Mouse (Mus musculus) lung, embryonic 16.5 days (tissue): ENCODE measurements at regions not wholly inside any gene's neighbourhood (a gene's known extent, or its start where the extent isn't known, plus 50 kb on each side); places are given as distances from the start of the nearest gene placed in this dataset.
A peak's percentile ranks its signal among the peaks of the same experiment; 100 is the strongest.

Source experiments
- ATAC-seq: fragments of 200-750 bp; cut with Nextera tagmentation; 2 replicates; pipeline ENCODE4 v1.8.0; 2017; ENCODE audit warnings: low read depth, mild to moderate bottlenecking, moderate library complexity
- H3K27ac ChIP-seq: fragments of 300-500 bp; sonication (generic); 2 replicates; pipeline ENCODE4 v1.5.1; 2014; ENCODE audit warnings: mild to moderate bottlenecking, control low read depth, low read length
- H3K27me3 ChIP-seq: fragments of 300-500 bp; sonication (generic); 2 replicates; pipeline ENCODE4 v1.6.1; 2014; ENCODE audit warnings: low read depth, low read length, mixed read lengths; ENCODE audit not compliant: control insufficient read depth, insufficient read depth
- H3K36me3 ChIP-seq: fragments of 300-500 bp; sonication (generic); 2 replicates; pipeline ENCODE4 v1.6.1; 2014; ENCODE audit warnings: low read length; ENCODE audit not compliant: control insufficient read depth, insufficient read depth
- H3K4me1 ChIP-seq: fragments of 300-500 bp; sonication (generic); replicated peaks from 2 replicates; pipeline ENCODE4 v1.6.1; 2014; ENCODE audit warnings: low read length, mixed read lengths; ENCODE audit not compliant: control insufficient read depth, insufficient read depth
- H3K4me2 ChIP-seq: fragments of 300-500 bp; sonication (generic); 2 replicates; pipeline ENCODE4 v1.6.1; 2014; ENCODE audit warnings: low read depth, low read length, control low read depth
- H3K4me3 ChIP-seq: fragments of 300-500 bp; sonication (generic); 2 replicates; pipeline ENCODE4 v1.5.1; 2014; ENCODE audit warnings: mild to moderate bottlenecking, low read length, control low read depth
- H3K9ac ChIP-seq: fragments of 300-500 bp; sonication (generic); 2 replicates; pipeline ENCODE4 v1.6.1; 2014; ENCODE audit warnings: low read length, control low read depth
- H3K9me3 ChIP-seq: fragments of 300-500 bp; sonication (generic); 2 replicates; pipeline ENCODE4 v1.6.1; 2016; ENCODE audit warnings: low read length; ENCODE audit not compliant: control insufficient read depth
- WGBS: fragments of 180-500 bp; shearing (Covaris S2); extraction: QIAGEN DNeasy Blood & Tissue Kit; methylation state at CpG from one replicate; pipeline ENCODE4 v1.1.7; 2014; 5-methylcytosine and 5-hydroxymethylcytosine counted together

- no peaks in the 10 kb centered on the region for H3K9me3 ChIP-seq
- WGBS = 55% methylated on average over 2 of the region's 2 CpGs
- H3K9ac ChIP-seq = no peak overlapping the region
- H3K4me2 ChIP-seq = no peak overlapping the region
- H3K4me3 ChIP-seq = no peak overlapping the region
- no peaks in the 10 kb centered on the region for H3K36me3 ChIP-seq
- no peaks in the 10 kb centered on the region for H3K27me3 ChIP-seq
- H3K4me1 ChIP-seq = no peaks in the 10 kb centered on the region; the same call in 1 of the 2 replicates
- no peak overlapping the region for H3K27ac ChIP-seq
- peak; percentile 78 for ATAC-seq
Measured at GRCm38 (mm10) chr12:25609045-25609444, 512.1 kb upstream of the Id2 start.

GRCm38 (mm10) chr12:25605396-25605795, 508.5 kb upstream of the Id2 start:
- no peak overlapping the region for H3K4me2 ChIP-seq
- no peak overlapping the region for H3K9ac ChIP-seq
- no peak overlapping the region for H3K4me3 ChIP-seq
- ATAC-seq = no peak
- 67% methylated on average over 3 of the region's 3 CpGs for WGBS
- H3K27ac ChIP-seq = no peak overlapping the region
- H3K27me3 ChIP-seq = no peaks in the 10 kb centered on the region
- no peaks in the 10 kb centered on the region for H3K36me3 ChIP-seq
- no peaks in the 10 kb centered on the region for H3K9me3 ChIP-seq
- H3K4me1 ChIP-seq = no peaks in the 10 kb centered on the region; the same call in 1 of the 2 replicates

GRCm38 (mm10) chr12:25590262-25590661, 493.3 kb upstream of the Id2 start:
- no peak for ATAC-seq
- 83% methylated on average over 2 of the region's 2 CpGs for WGBS
- no peak overlapping the region for H3K4me3 ChIP-seq
- H3K9me3 ChIP-seq = no peaks in the 10 kb centered on the region
- no peaks in the 10 kb centered on the region for H3K4me1 ChIP-seq
- no peak overlapping the region for H3K4me2 ChIP-seq
- H3K36me3 ChIP-seq = no peaks in the 10 kb centered on the region
- no peak overlapping the region for H3K9ac ChIP-seq
- H3K27me3 ChIP-seq = no peaks in the 10 kb centered on the region
- H3K27ac ChIP-seq = no peak overlapping the region

GRCm38 (mm10) chr12:25585746-25586145, 488.8 kb upstream of the Id2 start:
- Histone ChIP-seq H3K27me3 (no peaks in the 10 kb centered on the region), H3K4me1 (no peaks in the 10 kb centered on the region), H3K9me3 (no peaks in the 10 kb centered on the region), H3K9ac (no peak overlapping the region), H3K4me2 (no peak overlapping the region), H3K36me3 (no peaks in the 10 kb centered on the region), H3K27ac (no peak overlapping the region), H3K4me3 (no peak overlapping the region)
- WGBS = 96% methylated on average over 3 of the region's 3 CpGs
- ATAC-seq = no peak

- Histone ChIP-seq H3K36me3 (no peaks in the 10 kb centered on the region), H3K27ac (no peak overlapping the region), H3K27me3 (no peaks in the 10 kb centered on the region), H3K4me1 (no peaks in the 10 kb centered on the region), H3K4me2 (no peak overlapping the region), H3K9ac (no peak overlapping the region), H3K9me3 (no peaks in the 10 kb centered on the region), H3K4me3 (no peak overlapping the region)
- WGBS = 74% methylated on average over 8 of the region's 8 CpGs
- no peak for ATAC-seq
Measured at GRCm38 (mm10) chr12:25579407-25579806, 482.5 kb upstream of the Id2 start.

- Histone ChIP-seq H3K27me3 (no peaks in the 10 kb centered on the region), H3K36me3 (no peaks in the 10 kb centered on the region), H3K4me3 (no peak overlapping the region), H3K4me1 (no peaks in the 10 kb centered on the region), H3K27ac (no peak overlapping the region), H3K9ac (no peak overlapping the region), H3K4me2 (no peak overlapping the region), H3K9me3 (no peaks in the 10 kb centered on the region)
- no peak for ATAC-seq
- 76% methylated on average over 2 of the region's 2 CpGs for WGBS
Measured at GRCm38 (mm10) chr12:25565131-25565530, 468.2 kb upstream of the Id2 start.

GRCm38 (mm10) chr12:25559601-25560000, 462.7 kb upstream of the Id2 start:
- H3K4me3 ChIP-seq = no peak overlapping the region
- no peak overlapping the region for H3K27ac ChIP-seq
- no peaks in the 10 kb centered on the region for H3K4me1 ChIP-seq
- H3K36me3 ChIP-seq = no peaks in the 10 kb centered on the region
- H3K4me2 ChIP-seq = no peak overlapping the region
- no peaks in the 10 kb centered on the region for H3K9me3 ChIP-seq
- H3K9ac ChIP-seq = no peak overlapping the region
- H3K27me3 ChIP-seq = no peaks in the 10 kb centered on the region
- no peak for ATAC-seq

GRCm38 (mm10) chr12:25553656-25554055, 456.7 kb upstream of the Id2 start:
- no peak for ATAC-seq
- WGBS = 80% methylated on average over 1 of the region's 1 CpGs
- Histone ChIP-seq H3K36me3 (no peaks in the 10 kb centered on the region), H3K4me2 (no peak overlapping the region), H3K9ac (no peak overlapping the region), H3K4me1 (no peaks in the 10 kb centered on the region), H3K27ac (no peak overlapping the region), H3K4me3 (no peak overlapping the region), H3K9me3 (no peaks in the 10 kb centered on the region), H3K27me3 (no peaks in the 10 kb centered on the region)

GRCm38 (mm10) chr12:25549735-25550134, 452.8 kb upstream of the Id2 start:
- no peak for ATAC-seq
- no peaks in the 10 kb centered on the region for H3K36me3 ChIP-seq
- 76% methylated on average over 3 of the region's 3 CpGs for WGBS
- no peak overlapping the region for H3K4me3 ChIP-seq
- H3K9me3 ChIP-seq = no peaks in the 10 kb centered on the region
- no peak overlapping the region for H3K27ac ChIP-seq
- H3K4me1 ChIP-seq = no peaks in the 10 kb centered on the region
- H3K27me3 ChIP-seq = no peaks in the 10 kb centered on the region
- no peak overlapping the region for H3K9ac ChIP-seq
- no peak overlapping the region for H3K4me2 ChIP-seq

GRCm38 (mm10) chr12:25544253-25544652, 447.3 kb upstream of the Id2 start:
- 74% methylated on average over 6 of the region's 6 CpGs for WGBS
- Histone ChIP-seq H3K4me2 (no peak overlapping the region), H3K9me3 (no peaks in the 10 kb centered on the region), H3K9ac (no peak overlapping the region), H3K36me3 (no peaks in the 10 kb centered on the region), H3K4me3 (no peak overlapping the region), H3K27me3 (no peaks in the 10 kb centered on the region), H3K4me1 (no peaks in the 10 kb centered on the region), H3K27ac (no peak overlapping the region)
- ATAC-seq = no peak
